Mouse (Mus musculus) forebrain, embryonic 16.5 days (tissue): ENCODE results near the gene Gm12184. TPM values are rescaled to one million over a fixed set of nuclear protein-coding genes. Genes with fewer than 3 reads are reported as not detected.
A peak's percentile ranks its signal among the peaks of the same experiment; 100 is the strongest.

ENCODE experiments used
- ATAC-seq: fragments of 200-750 bp; cut with Nextera tagmentation; 2 replicates; pipeline ENCODE4 v1.8.0; 2017; ENCODE audit warnings: mild to moderate bottlenecking, moderate library complexity
- H3K27ac ChIP-seq: fragments of 300-500 bp; sonication (generic); 2 replicates; pipeline ENCODE4 v1.5.1; 2014; ENCODE audit warnings: low read length, control low read depth
- H3K27me3 ChIP-seq: fragments of 300-500 bp; sonication (generic); replicated peaks from 2 replicates; pipeline ENCODE4 v1.6.1; 2014; ENCODE audit warnings: low read length; ENCODE audit not compliant: control insufficient read depth, insufficient read depth
- H3K36me3 ChIP-seq: fragments of 300-500 bp; sonication (generic); 2 replicates; pipeline ENCODE4 v1.6.1; 2014; ENCODE audit not compliant: control insufficient read depth, insufficient read depth
- H3K4me1 ChIP-seq: fragments of 300-500 bp; sonication (generic); replicated peaks from 2 replicates; pipeline ENCODE4 v1.6.1; 2014; ENCODE audit warnings: low read length; ENCODE audit not compliant: control insufficient read depth, insufficient read depth
- H3K4me2 ChIP-seq: fragments of 300-500 bp; sonication (generic); 2 replicates; pipeline ENCODE4 v1.6.1; 2014; ENCODE audit warnings: mild to moderate bottlenecking, low read length, control low read depth
- H3K4me3 ChIP-seq: fragments of 300-500 bp; sonication (generic); replicated peaks from 2 replicates; pipeline ENCODE4 v1.5.1; 2014; ENCODE audit warnings: mild to moderate bottlenecking, low read length, control low read depth
- H3K9ac ChIP-seq: fragments of 300-500 bp; sonication (generic); replicated peaks from 2 replicates; pipeline ENCODE4 v1.6.1; 2014; ENCODE audit warnings: low read depth, low read length, control low read depth
- H3K9me3 ChIP-seq: fragments of 300-500 bp; sonication (generic); 2 replicates; pipeline ENCODE4 v1.6.1; 2016; ENCODE audit warnings: low read length; ENCODE audit not compliant: control insufficient read depth
- WGBS: fragments of 180-500 bp; shearing (Covaris S2); extraction: QIAGEN DNeasy Blood & Tissue Kit; methylation state at CpG from one replicate; pipeline ENCODE4 v1.1.7; 2014; 5-methylcytosine and 5-hydroxymethylcytosine counted together
- polyA plus RNA-seq: library from polyadenylated mRNA; unstranded; fragments of >200 nt; fragmentation: Nextera tagmentation; extraction: Ambion mirVana; gene quantifications from 2 replicates; pipeline ENCODE4 v1.2.1, GENCODE M21; 2015

The Gm12184 gene
- polyA plus RNA-seq, 1 experiment from 2014 or later, result 3.9 TPM

- H3K36me3 ChIP-seq, result no peaks in the 10 kb centered on the region
- no peak overlapping the region for H3K4me3 ChIP-seq
- H3K9ac ChIP-seq, result no peak overlapping the region
- no peaks in the 10 kb centered on the region; the same call in 1 of the 2 replicates for H3K27me3 ChIP-seq
- H3K9me3 ChIP-seq, result no peaks in the 10 kb centered on the region
- H3K27ac ChIP-seq, result no peak overlapping the region
- H3K4me1 ChIP-seq, result peaks cover 10% of the 10 kb centered on the region
- no peak overlapping the region for H3K4me2 ChIP-seq
- no peak for ATAC-seq
Observed at GRCm38 (mm10) chr11:48840805-48841204, 14.3 kb upstream of the Gm12184 start.

GRCm38 (mm10) chr11:48838879-48839680 is 12.6 kb upstream of the Gm12184 start:
- Histone ChIP-seq H3K9me3 (no peaks in the 10 kb centered on the region), H3K36me3 (no peaks in the 10 kb centered on the region), H3K4me2 (peak overlapping the region; percentile 83), H3K4me3 (no peak overlapping the region), H3K27me3 (no peaks in the 10 kb centered on the region), H3K4me1 (peaks cover 10% of the 10 kb centered on the region), H3K9ac (no peak overlapping the region; the same call in 1 of the 2 replicates), H3K27ac (no peak overlapping the region)
- no peak for ATAC-seq
- WGBS, result 68% methylated on average over 10 of the region's 10 CpGs

- peak overlapping the region; percentile 65 for H3K9ac ChIP-seq
- WGBS, result 1% methylated on average over 16 of the region's 16 CpGs
- no peaks in the 10 kb centered on the region for H3K27me3 ChIP-seq
- 0 out of 2 replicates have a peak, but pooled peaks have one; percentile 3 for ATAC-seq
- H3K4me3 ChIP-seq, result peak overlapping the region; percentile 81
- H3K9me3 ChIP-seq, result no peaks in the 10 kb centered on the region
- peak overlapping the region; percentile 83 for H3K4me2 ChIP-seq
- H3K36me3 ChIP-seq, result no peaks in the 10 kb centered on the region
- peaks cover 10% of the 10 kb centered on the region for H3K4me1 ChIP-seq
- peak overlapping the region; percentile 5; the same call in 1 of the 2 replicates for H3K27ac ChIP-seq
Observed at GRCm38 (mm10) chr11:48838181-48838797, 11.8 kb upstream of the Gm12184 start.

- Histone ChIP-seq H3K4me1 (peaks cover 10% of the 10 kb centered on the region), H3K27ac (peak overlapping the region; percentile 21), H3K9ac (peak overlapping the region; percentile 65), H3K4me3 (peak overlapping the region; percentile 81), H3K27me3 (no peaks in the 10 kb centered on the region), H3K9me3 (no peaks in the 10 kb centered on the region), H3K4me2 (peak overlapping the region; percentile 83), H3K36me3 (no peaks in the 10 kb centered on the region)
- peak; percentile 30 for ATAC-seq
- under 1% methylated on average over 77 of the region's 77 CpGs for WGBS
Observed at GRCm38 (mm10) chr11:48837310-48838180, 11.1 kb upstream of the Gm12184 start.

- H3K4me2 ChIP-seq, result peak overlapping the region; percentile 83
- peak overlapping the region; percentile 81 for H3K4me3 ChIP-seq
- no peak overlapping the region for H3K27ac ChIP-seq
- 9% methylated on average over 11 of the region's 11 CpGs for WGBS
- peak overlapping the region; percentile 65 for H3K9ac ChIP-seq
- H3K27me3 ChIP-seq, result no peaks in the 10 kb centered on the region
- no peak for ATAC-seq
- no peaks in the 10 kb centered on the region for H3K9me3 ChIP-seq
- H3K4me1 ChIP-seq, result peaks cover 10% of the 10 kb centered on the region
- no peaks in the 10 kb centered on the region for H3K36me3 ChIP-seq
Observed at GRCm38 (mm10) chr11:48836990-48837309, 10.5 kb upstream of the Gm12184 start.

GRCm38 (mm10) chr11:48835923-48836322 is 9.5 kb upstream of the Gm12184 start:
- Histone ChIP-seq H3K36me3 (no peaks in the 10 kb centered on the region), H3K4me1 (peaks cover 10% of the 10 kb centered on the region), H3K9ac (no peak overlapping the region), H3K27me3 (no peaks in the 10 kb centered on the region), H3K4me2 (no peak overlapping the region), H3K4me3 (no peak overlapping the region), H3K27ac (no peak overlapping the region), H3K9me3 (no peaks in the 10 kb centered on the region)
- ATAC-seq, result no peak
- WGBS, result 79% methylated on average over 6 of the region's 6 CpGs

GRCm38 (mm10) chr11:48833731-48834639 is 7.5 kb upstream of the Gm12184 start:
- WGBS, result under 1% methylated on average over 30 of the region's 30 CpGs

GRCm38 (mm10) chr11:48833078-48833730 is 6.7 kb upstream of the Gm12184 start:
- Histone ChIP-seq H3K27me3 (no peaks in the 10 kb centered on the region), H3K4me3 (no peak overlapping the region; the same call in 1 of the 2 replicates), H3K4me1 (peaks cover 4% of the 10 kb centered on the region), H3K36me3 (no peaks in the 10 kb centered on the region), H3K27ac (no peak overlapping the region), H3K9ac (no peak overlapping the region), H3K9me3 (no peaks in the 10 kb centered on the region), H3K4me2 (peak overlapping the region; percentile 65; the same call in 1 of the 2 replicates)
- no peak for ATAC-seq
- 39% methylated on average over 8 of the region's 9 CpGs for WGBS

More at GRCm38 (mm10) chr11:48833731-48834639, 7.5 kb upstream of the Gm12184 start:
- no peaks in the 10 kb centered on the region for H3K9me3 ChIP-seq
- peak overlapping the region; percentile 60 for H3K27ac ChIP-seq
- no peaks in the 10 kb centered on the region for H3K36me3 ChIP-seq
- H3K4me2 ChIP-seq, result peak overlapping the region; percentile 65
- H3K4me3 ChIP-seq, result peak overlapping the region; percentile 67
- peak; percentile 92 for ATAC-seq
- H3K27me3 ChIP-seq, result no peaks in the 10 kb centered on the region
- peak overlapping the region; percentile 57 for H3K9ac ChIP-seq
- peaks cover 10% of the 10 kb centered on the region for H3K4me1 ChIP-seq
